Comparison of ENCODE assay signal across 14 mouse cellular contexts in the genomic region with DNA sequence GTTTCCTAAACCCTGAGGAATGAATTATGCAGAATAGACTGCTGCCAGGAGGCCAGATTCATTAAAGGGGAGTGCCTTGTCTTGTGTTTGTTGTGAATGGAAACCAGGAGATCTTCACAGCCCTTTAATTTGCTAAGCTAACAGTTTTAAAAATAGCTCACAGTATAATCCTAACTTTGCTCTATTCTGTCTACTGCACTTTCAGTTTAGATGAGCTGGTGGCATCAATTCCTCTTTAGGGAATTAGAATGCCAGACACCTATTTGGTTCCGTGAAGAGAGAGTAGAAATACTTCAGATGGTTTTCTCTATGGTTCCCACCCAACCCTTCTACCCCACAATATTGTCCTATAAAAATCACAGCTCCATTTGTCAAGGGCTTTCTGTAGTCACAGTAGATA.
"Had no signal": no experiment of that assay in that cellular context is flagged by ENCODE, and none has a peak within 500 bp of the region (broad histone marks: within the 10 kb centered on the region; RNA-seq: fewer than 3 reads in every experiment).

No protein-coding gene starts in this region.

- H3K9me3 ChIP-seq: lung, embryonic 15.5 days; midbrain, embryonic 10.5 days; midbrain, embryonic 12.5 days; neural tube, embryonic 12.5 days had no signal

- H3K36me3 ChIP-seq: lung, embryonic 15.5 days; midbrain, embryonic 10.5 days; midbrain, embryonic 12.5 days; neural tube, embryonic 12.5 days had no signal

- ATAC-seq: midbrain, embryonic 16.5 days had no signal

- H3K27ac ChIP-seq: liver, embryonic 14.5 days; midbrain, embryonic 10.5 days; midbrain, embryonic 12.5 days; neural tube, embryonic 12.5 days had no signal

- H3K9ac ChIP-seq: liver, embryonic 14.5 days; lung, embryonic 15.5 days; midbrain, embryonic 12.5 days; neural tube, embryonic 12.5 days had no signal

- H3K4me2 ChIP-seq: lung, embryonic 15.5 days; midbrain, embryonic 12.5 days; neural tube, embryonic 12.5 days had no signal

- H3K27me3 ChIP-seq: lung, embryonic 15.5 days; midbrain, embryonic 12.5 days; neural tube, embryonic 12.5 days had no signal

- DNase-seq: lung, adult 2 months; lung, postnatal 10 days; lung, postnatal 4 days; midbrain, embryonic 14.5 days; right cerebral cortex, postnatal 14 days; thymus, adult 18-20 months; thymus, postnatal 14 days; thymus, postnatal 36 days had no signal

- H3K4me1 ChIP-seq: neural tube, embryonic 12.5 days had no signal

- H3K4me3 ChIP-seq: lung, embryonic 15.5 days; midbrain, embryonic 10.5 days; midbrain, embryonic 12.5 days; neural tube, embryonic 12.5 days had no signal
